Mouse (Mus musculus): ENCODE data around the gene Tmem14c. TPM values are rescaled to one million over a fixed set of nuclear protein-coding genes. Genes with fewer than 3 reads are reported as not detected.
A peak's percentile ranks its signal among the peaks of the same experiment; 100 is the strongest.

Gene Tmem14c
- polyA plus RNA-seq, 1 experiment from 2014 or later: 215 TPM

- Histone ChIP-seq H3K4me2 (peak overlapping the region; percentile 71; the same call in 1 of the 2 replicates), H3K9me3 (no peaks in the 10 kb centered on the region), H3K9ac (no peak overlapping the region), H3K27me3 (no peaks in the 10 kb centered on the region), H3K36me3 (peaks cover 34% of the 10 kb centered on the region), H3K4me3 (no peak overlapping the region), H3K27ac (no peak overlapping the region), H3K4me1 (peaks cover 19% of the 10 kb centered on the region)
- ATAC-seq (ENCODE audit: borderline replicate concordance, extremely low read depth, low FRiP score, low TSS enrichment): no peak
- 66% methylated on average over 4 of the region's 4 CpGs for WGBS
These were observed 1.7 kb downstream of the Tmem14c start for GRCm38 (mm10) chr13:41017832-41018231.

GRCm38 (mm10) chr13:41018236-41018635, 2.1 kb downstream of the Tmem14c start:
- no peaks in the 10 kb centered on the region for H3K27me3 ChIP-seq
- no peak overlapping the region for H3K4me2 ChIP-seq
- H3K27ac ChIP-seq: no peak overlapping the region
- peaks cover 19% of the 10 kb centered on the region for H3K4me1 ChIP-seq
- no peak overlapping the region for H3K4me3 ChIP-seq
- no peak for ATAC-seq (ENCODE audit: borderline replicate concordance, extremely low read depth, low FRiP score, low TSS enrichment)
- 89% methylated on average over 9 of the region's 9 CpGs for WGBS
- H3K9me3 ChIP-seq: no peaks in the 10 kb centered on the region
- H3K36me3 ChIP-seq: peaks cover 30% of the 10 kb centered on the region
- no peak overlapping the region for H3K9ac ChIP-seq

GRCm38 (mm10) chr13:41018756-41019591, 2.9 kb downstream of the Tmem14c start:
- Histone ChIP-seq H3K27me3 (no peaks in the 10 kb centered on the region), H3K4me3 (no peak overlapping the region), H3K9ac (no peak overlapping the region), H3K4me1 (peaks cover 19% of the 10 kb centered on the region), H3K9me3 (no peaks in the 10 kb centered on the region), H3K27ac (no peak overlapping the region), H3K36me3 (peaks cover 28% of the 10 kb centered on the region), H3K4me2 (no peak overlapping the region)
- no peak for ATAC-seq (ENCODE audit: borderline replicate concordance, extremely low read depth, low FRiP score, low TSS enrichment)
- 90% methylated on average over 13 of the region's 13 CpGs for WGBS

GRCm38 (mm10) chr13:41020494-41020893, 4.4 kb downstream of the Tmem14c start:
- no peaks in the 10 kb centered on the region for H3K9me3 ChIP-seq
- H3K27me3 ChIP-seq: no peaks in the 10 kb centered on the region
- no peak for ATAC-seq (ENCODE audit: borderline replicate concordance, extremely low read depth, low FRiP score, low TSS enrichment)
- no peak overlapping the region for H3K9ac ChIP-seq
- no peak overlapping the region for H3K4me3 ChIP-seq
- H3K4me1 ChIP-seq: peaks cover 16% of the 10 kb centered on the region
- WGBS: 51% methylated on average over 7 of the region's 7 CpGs
- H3K36me3 ChIP-seq: peaks cover 25% of the 10 kb centered on the region
- no peak overlapping the region for H3K27ac ChIP-seq
- no peak overlapping the region for H3K4me2 ChIP-seq

- Histone ChIP-seq H3K4me2 (no peak overlapping the region), H3K27ac (no peak overlapping the region), H3K9me3 (no peaks in the 10 kb centered on the region), H3K36me3 (peaks cover 25% of the 10 kb centered on the region), H3K9ac (no peak overlapping the region), H3K27me3 (no peaks in the 10 kb centered on the region), H3K4me3 (no peak overlapping the region), H3K4me1 (peaks cover 14% of the 10 kb centered on the region)
- ATAC-seq (ENCODE audit: borderline replicate concordance, extremely low read depth, low FRiP score, low TSS enrichment): no peak
- 86% methylated on average over 6 of the region's 6 CpGs for WGBS
These were observed 5.5 kb downstream of the Tmem14c start for GRCm38 (mm10) chr13:41021607-41022006.

GRCm38 (mm10) chr13:41022099-41022498, 6.0 kb downstream of the Tmem14c start:
- 66% methylated on average over 13 of the region's 13 CpGs for WGBS
- H3K36me3 ChIP-seq: peaks cover 25% of the 10 kb centered on the region
- no peaks in the 10 kb centered on the region for H3K27me3 ChIP-seq
- H3K9me3 ChIP-seq: no peaks in the 10 kb centered on the region
- no peak overlapping the region for H3K4me2 ChIP-seq
- no peak for ATAC-seq (ENCODE audit: borderline replicate concordance, extremely low read depth, low FRiP score, low TSS enrichment)
- H3K4me3 ChIP-seq: no peak overlapping the region
- peaks cover 10% of the 10 kb centered on the region for H3K4me1 ChIP-seq
- H3K27ac ChIP-seq: no peak overlapping the region
- no peak overlapping the region for H3K9ac ChIP-seq

- H3K9me3 ChIP-seq: no peaks in the 10 kb centered on the region
- no peak overlapping the region for H3K4me2 ChIP-seq
- 73% methylated on average over 5 of the region's 5 CpGs for WGBS
- H3K9ac ChIP-seq: no peak overlapping the region
- no peak overlapping the region for H3K27ac ChIP-seq
- H3K4me1 ChIP-seq: no peaks in the 10 kb centered on the region
- H3K27me3 ChIP-seq: no peaks in the 10 kb centered on the region
- H3K36me3 ChIP-seq: no peaks in the 10 kb centered on the region
- ATAC-seq (ENCODE audit: borderline replicate concordance, extremely low read depth, low FRiP score, low TSS enrichment): no peak
- no peak overlapping the region for H3K4me3 ChIP-seq
These were observed 14.0 kb downstream of the Tmem14c start for GRCm38 (mm10) chr13:41030098-41030497.

- Histone ChIP-seq H3K9ac (no peak overlapping the region), H3K4me3 (no peak overlapping the region), H3K9me3 (no peaks in the 10 kb centered on the region), H3K36me3 (no peaks in the 10 kb centered on the region), H3K27ac (no peak overlapping the region), H3K27me3 (no peaks in the 10 kb centered on the region), H3K4me2 (no peak overlapping the region), H3K4me1 (no peaks in the 10 kb centered on the region)
- ATAC-seq (ENCODE audit: borderline replicate concordance, extremely low read depth, low FRiP score, low TSS enrichment): no peak
- 93% methylated on average over 4 of the region's 4 CpGs for WGBS
These were observed 26.4 kb downstream of the Tmem14c start for GRCm38 (mm10) chr13:41042511-41042910.

GRCm38 (mm10) chr13:41045901-41046300, 29.8 kb downstream of the Tmem14c start:
- no peaks in the 10 kb centered on the region for H3K4me1 ChIP-seq
- 88% methylated on average over 8 of the region's 8 CpGs for WGBS
- no peaks in the 10 kb centered on the region for H3K27me3 ChIP-seq
- H3K4me3 ChIP-seq: no peak overlapping the region
- no peak for ATAC-seq (ENCODE audit: borderline replicate concordance, extremely low read depth, low FRiP score, low TSS enrichment)
- H3K27ac ChIP-seq: no peak overlapping the region
- H3K9ac ChIP-seq: no peak overlapping the region
- H3K9me3 ChIP-seq: no peaks in the 10 kb centered on the region
- no peak overlapping the region for H3K4me2 ChIP-seq
- no peaks in the 10 kb centered on the region for H3K36me3 ChIP-seq

GRCm38 (mm10) chr13:41047280-41047679, 31.2 kb downstream of the Tmem14c start:
- no peaks in the 10 kb centered on the region for H3K27me3 ChIP-seq
- ATAC-seq (ENCODE audit: borderline replicate concordance, extremely low read depth, low FRiP score, low TSS enrichment): no peak
- H3K4me3 ChIP-seq: no peak overlapping the region
- no peak overlapping the region for H3K4me2 ChIP-seq
- H3K9me3 ChIP-seq: no peaks in the 10 kb centered on the region
- 81% methylated on average over 6 of the region's 6 CpGs for WGBS
- H3K36me3 ChIP-seq: no peaks in the 10 kb centered on the region
- no peak overlapping the region for H3K27ac ChIP-seq
- H3K4me1 ChIP-seq: no peaks in the 10 kb centered on the region
- no peak overlapping the region for H3K9ac ChIP-seq

- ATAC-seq (ENCODE audit: borderline replicate concordance, extremely low read depth, low FRiP score, low TSS enrichment): no peak
- Histone ChIP-seq H3K4me1 (no peaks in the 10 kb centered on the region), H3K27me3 (no peaks in the 10 kb centered on the region), H3K9ac (no peak overlapping the region), H3K9me3 (no peaks in the 10 kb centered on the region), H3K36me3 (no peaks in the 10 kb centered on the region), H3K4me2 (no peak overlapping the region), H3K4me3 (no peak overlapping the region), H3K27ac (no peak overlapping the region)
- 73% methylated on average over 5 of the region's 5 CpGs for WGBS
These were observed 35.9 kb downstream of the Tmem14c start for GRCm38 (mm10) chr13:41051965-41052364.

- ATAC-seq (ENCODE audit: borderline replicate concordance, extremely low read depth, low FRiP score, low TSS enrichment): no peak
- 90% methylated on average over 4 of the region's 4 CpGs for WGBS
- no peak overlapping the region for H3K9ac ChIP-seq
These were observed 51.5 kb downstream of the Tmem14c start for GRCm38 (mm10) chr13:41067618-41068017.

More at GRCm38 (mm10) chr13:41067618-41068017, 51.5 kb downstream of the Tmem14c start:
- no peak overlapping the region for H3K4me2 ChIP-seq
- H3K4me3 ChIP-seq: no peak overlapping the region
- H3K9me3 ChIP-seq: no peaks in the 10 kb centered on the region
- no peak overlapping the region for H3K27ac ChIP-seq
- H3K4me1 ChIP-seq: no peaks in the 10 kb centered on the region
- no peaks in the 10 kb centered on the region for H3K27me3 ChIP-seq
- no peaks in the 10 kb centered on the region for H3K36me3 ChIP-seq
